Mouse (Mus musculus) urinary bladder, postnatal 10 days (tissue): ENCODE measurements around the gene Gapdh.

Experiments
- DNase-seq: peaks from one replicate; pipeline ENCODE4 v3.0.0; 2022; ENCODE audit warnings: low spot score

Gapdh gene

GRCm38 (mm10) chr6:125148926-125149568 lies 17.2 kb downstream of the Gapdh start:
- no peak for DNase-seq

DNA sequence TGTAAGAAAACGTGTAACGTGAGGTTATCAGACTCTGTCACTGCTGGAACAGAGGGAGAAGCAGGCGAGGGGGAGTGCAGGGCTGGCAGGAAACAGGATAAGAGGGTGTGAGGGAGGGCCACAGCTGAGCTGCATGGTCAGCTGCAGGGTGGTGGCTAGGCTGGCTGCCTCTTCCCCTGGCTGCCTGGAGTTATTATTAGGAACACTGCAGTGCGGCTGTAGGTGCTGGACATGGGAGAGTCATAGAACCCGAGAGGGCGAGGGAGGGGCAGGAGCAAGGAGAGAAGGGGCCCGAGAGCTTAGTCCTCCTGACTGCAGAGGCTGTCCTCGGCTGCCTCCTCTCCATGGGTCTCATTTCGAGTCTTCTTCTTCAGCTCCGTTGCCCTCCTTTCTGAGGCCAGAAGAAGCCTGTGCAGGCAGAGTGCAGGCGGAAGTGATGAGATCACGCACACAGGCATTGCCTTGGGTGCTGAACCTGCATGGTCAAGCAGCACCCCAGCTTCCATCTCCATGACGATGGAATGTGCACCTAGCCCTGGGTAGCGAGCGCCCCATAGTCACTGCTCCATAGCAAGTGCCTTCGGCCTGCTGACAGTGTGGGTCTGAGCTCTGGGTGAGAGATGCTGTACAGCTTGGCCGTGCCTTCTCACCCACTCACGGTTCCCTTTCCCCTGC lies 17.9 kb downstream of the Gapdh start:
- DNase-seq: no peak

- DNase-seq: no peak
These were observed 18.9 kb downstream of the Gapdh start for GRCm38 (mm10) chr6:125147329-125147728.

- DNase-seq: no peak
These were observed 19.5 kb downstream of the Gapdh start for GRCm38 (mm10) chr6:125146797-125147196.

GRCm38 (mm10) chr6:125146148-125146547 lies 20.1 kb downstream of the Gapdh start:
- DNase-seq: no peak

DNA sequence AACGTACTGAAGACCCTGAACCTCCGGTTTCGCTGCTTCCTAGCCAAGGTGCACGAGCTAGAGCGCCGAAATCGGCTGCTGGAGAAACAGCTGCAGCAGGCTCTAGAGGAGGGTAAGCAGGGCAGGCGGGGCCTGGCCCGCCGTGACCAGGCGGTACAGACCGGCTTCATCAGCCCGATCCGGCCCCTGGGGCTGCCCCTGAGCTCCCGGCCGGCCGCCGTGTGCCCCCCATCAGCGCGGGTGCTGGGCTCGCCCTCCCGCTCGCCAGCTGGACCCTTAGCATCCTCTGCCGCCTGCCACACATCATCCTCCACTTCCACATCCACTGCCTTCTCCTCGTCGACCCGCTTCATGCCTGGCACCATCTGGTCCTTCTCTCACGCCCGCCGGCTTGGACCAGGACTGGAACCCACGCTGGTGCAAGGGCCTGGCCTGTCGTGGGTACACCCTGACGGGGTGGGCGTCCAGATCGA lies 20.8 kb downstream of the Gapdh start:
- no peak for DNase-seq

DNA sequence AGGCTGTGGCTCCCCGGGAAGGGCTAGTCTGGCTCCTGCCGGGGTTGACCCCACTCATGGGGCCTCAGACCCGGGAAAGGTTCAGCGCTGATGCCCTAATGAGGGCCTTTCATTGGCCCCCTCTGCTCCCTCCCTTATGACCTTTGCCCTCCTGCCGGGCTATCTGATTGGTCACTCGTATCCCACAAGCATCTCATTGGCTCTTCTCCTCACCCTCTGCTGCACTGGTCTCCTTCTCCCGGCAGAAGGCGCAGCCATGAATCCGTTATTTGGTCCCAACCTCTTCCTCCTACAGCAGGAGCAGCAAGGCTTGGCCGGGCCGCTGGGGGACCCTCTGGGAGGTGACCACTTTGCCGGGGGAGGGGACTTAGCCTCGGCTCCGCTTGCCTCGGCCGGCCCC lies 21.3 kb downstream of the Gapdh start, which contains the start of gene Iffo1:
Iffo1 (plus strand) TSS at position 241 of the 400 bp plus-strand sequence.
- DNase-seq: no peak

- DNase-seq: no peak
These were observed 22.4 kb downstream of the Gapdh start for GRCm38 (mm10) chr6:125143904-125144303.

DNA sequence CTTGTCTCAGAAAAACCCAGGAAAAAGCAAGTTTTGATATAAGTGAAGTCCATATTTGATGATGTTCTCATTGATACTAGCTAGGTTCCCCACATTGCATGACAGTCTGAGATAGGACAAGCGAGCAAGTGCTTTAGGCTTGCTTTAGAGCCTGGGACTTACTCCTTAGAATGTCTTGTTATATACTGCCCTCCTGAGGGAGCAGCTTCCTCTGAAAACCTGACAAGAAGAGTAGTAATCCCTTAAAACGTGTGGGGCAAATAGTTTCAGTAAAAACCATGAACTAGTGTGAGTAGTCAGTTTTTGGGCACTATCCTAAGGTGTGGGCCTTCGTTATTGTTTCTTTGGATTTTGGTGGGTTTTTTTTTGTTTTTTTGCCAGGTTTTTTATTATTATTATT lies 23.1 kb downstream of the Gapdh start:
- DNase-seq: no peak

- no peak for DNase-seq
These were observed 23.8 kb downstream of the Gapdh start for GRCm38 (mm10) chr6:125142436-125142835.

DNA sequence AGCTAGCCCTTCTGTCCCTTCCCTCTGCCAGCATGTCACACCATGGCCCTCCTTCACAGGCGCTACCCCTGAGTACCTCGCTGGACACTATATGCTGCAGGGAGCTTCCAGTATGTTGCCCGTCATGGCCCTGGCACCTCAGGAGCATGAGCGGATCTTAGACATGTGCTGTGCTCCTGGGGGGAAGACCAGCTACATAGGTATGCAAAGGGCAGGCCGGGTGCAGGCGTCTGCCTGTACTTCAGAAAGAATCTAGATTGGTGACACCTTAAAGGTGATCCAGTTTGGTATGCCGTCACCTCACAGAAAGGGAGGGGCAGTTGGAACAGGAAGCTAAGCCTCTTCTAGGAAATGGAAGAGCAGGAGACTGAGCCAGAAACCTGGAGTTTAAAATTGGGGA lies 26.5 kb downstream of the Gapdh start:
- DNase-seq: no peak

DNA sequence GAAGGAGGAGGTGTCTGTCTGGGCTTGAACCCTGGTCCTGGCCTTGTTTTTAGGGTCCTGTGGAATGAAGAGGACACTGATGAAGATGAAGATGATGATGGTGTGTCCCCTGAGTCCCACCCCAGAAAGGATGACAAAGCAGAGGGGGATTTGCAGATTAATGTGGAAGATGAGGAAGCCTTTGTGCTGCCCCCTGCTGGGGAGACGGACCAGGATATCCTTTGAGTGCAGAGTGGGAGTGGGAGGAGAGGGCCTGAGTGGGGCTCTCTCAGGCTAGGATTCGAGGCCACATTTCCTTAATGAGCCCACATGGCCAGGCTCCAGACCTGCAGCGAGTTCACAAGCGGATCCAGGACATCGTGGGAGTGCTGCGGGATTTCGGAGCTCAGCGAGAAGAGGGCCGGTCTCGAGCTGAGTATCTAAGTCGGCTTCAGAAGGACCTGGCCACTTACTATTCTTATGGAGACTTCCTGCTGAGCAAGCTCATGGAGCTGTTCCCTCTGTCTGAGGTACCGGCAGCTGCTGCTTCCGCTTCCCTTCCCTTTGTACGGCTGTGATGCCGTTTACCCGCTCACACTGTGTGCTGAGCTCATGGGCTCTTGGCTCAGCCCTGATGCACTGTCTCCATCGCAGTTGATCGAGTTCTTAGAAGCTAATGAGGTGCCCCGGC lies 29.1 kb downstream of the Gapdh start:
- DNase-seq: no peak

- no peak for DNase-seq
These were observed 33.8 kb downstream of the Gapdh start for GRCm38 (mm10) chr6:125132470-125132869.

DNA sequence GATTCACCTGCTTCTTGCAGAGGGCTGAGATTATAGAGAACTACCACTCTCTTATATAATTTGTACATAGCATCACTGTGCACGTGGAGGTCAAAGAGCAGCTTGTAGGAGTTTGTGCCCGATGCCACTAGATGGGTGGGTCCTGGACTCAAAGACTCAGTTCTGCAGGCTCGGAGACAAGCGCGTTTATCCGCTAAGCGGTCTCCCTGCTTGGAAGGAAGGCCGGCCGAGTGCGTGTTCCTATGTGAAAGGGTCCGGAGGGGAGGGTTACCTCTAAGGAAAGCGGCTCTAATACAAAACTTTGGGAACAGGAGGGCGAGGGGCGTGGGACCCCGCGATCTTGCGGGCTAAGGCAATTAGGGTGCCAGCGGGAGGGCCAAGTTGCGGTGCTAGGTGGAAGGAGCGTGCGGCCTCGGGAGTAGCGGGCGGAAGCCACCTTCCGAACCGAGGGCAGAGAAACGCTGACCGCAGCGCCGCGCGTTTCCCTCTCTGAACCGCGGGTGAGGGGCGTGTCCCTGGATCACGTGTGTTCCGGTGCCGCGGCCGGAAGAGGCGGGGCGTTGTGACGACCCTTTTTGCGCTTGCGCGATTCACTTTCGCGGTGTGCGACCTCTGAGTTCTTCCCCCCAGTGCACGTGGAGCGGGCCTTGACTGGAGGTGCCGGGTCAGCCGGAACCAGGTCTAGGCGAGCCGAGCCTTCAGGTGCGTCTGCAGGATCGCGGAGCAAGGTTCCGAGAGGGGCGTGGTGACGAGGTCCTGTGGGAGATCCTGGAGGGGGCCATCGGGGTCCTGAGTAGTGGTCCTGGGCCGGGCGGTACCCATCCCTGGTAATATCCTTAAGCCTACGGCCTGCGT lies 34.7 kb downstream of the Gapdh start, which contains the start of gene Nop2:
Nop2 (plus strand) TSS at position 608 of the 855 bp plus-strand sequence.
- DNase-seq: peak; percentile 54

GRCm38 (mm10) chr6:125129710-125130402 lies 36.4 kb downstream of the Gapdh start:
- no peak for DNase-seq

GRCm38 (mm10) chr6:125128724-125129123 lies 37.5 kb downstream of the Gapdh start:
- DNase-seq: no peak

GRCm38 (mm10) chr6:125119387-125119786 lies 46.9 kb downstream of the Gapdh start:
- DNase-seq: no peak

DNA sequence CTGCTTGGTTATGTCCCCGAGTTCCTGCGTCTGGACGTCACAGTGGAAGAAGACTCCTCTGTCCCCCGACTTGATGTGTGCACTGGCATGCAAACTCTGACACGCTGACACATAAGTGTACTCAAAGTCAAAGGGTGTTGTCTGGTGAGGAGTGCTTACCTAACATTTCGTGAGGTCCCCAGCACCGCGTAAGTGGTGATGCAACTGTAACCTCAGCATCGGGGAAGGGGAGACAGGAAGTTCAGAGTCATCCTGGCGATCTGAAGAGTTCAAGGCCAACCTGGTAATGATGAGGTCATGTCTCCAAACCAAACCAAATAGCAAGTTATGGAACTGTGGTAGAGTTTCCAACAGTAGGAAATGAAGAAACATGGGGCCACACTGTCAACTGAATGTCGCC lies 53.7 kb downstream of the Gapdh start:
- DNase-seq: no peak
